ENCODE assay signal across 8 mouse cellular contexts in genomic region chr10:71114260-71114920, GRCm38 (mm10). TPM values are rescaled to one million over a fixed set of nuclear protein-coding genes. Genes with fewer than 3 reads are reported as not detected.
DNase-seq lines count a peak whose midpoint lies in the region; TF ChIP-seq lines count a peak whose summit lies in the region.

No protein-coding gene starts in this region.

- H3K79me2 ChIP-seq in heart, adult 2 months (replicated peaks; ENCODE audit: control insufficient read depth, insufficient read depth, low read length), result no peaks in the 10 kb centered on the region

- no peaks in the 10 kb centered on the region for H3K27me3 ChIP-seq in heart, adult 2 months (ENCODE audit: control insufficient read depth, insufficient read depth, low read length)
- H3K27me3 ChIP-seq in heart, embryonic 10.5 days (ENCODE audit: insufficient read depth, poor library complexity, severe bottlenecking), result no peaks in the 10 kb centered on the region

- 54% methylated on average over 10 of the region's 10 CpGs for WGBS in heart, adult 2 months
- 84% methylated on average over 10 of the region's 10 CpGs for WGBS in heart, embryonic 10.5 days

- H3K9ac ChIP-seq in heart, adult 2 months (ENCODE audit: low read depth, low read length), result no peak overlapping the region

- no peak for TF ChIP-seq EP300 in heart, adult 2 months (IDR thresholded peaks at IDR 0.05; ENCODE audit: insufficient read depth, low read depth, low read length)

- intact Hi-C loops in heart, adult 2 months (cut with DNase I), result no loop called here
- intact Hi-C loops in left cerebral cortex, postnatal 25 days (cut with DNase I), result no loop called here
- intact Hi-C loops in left cerebral cortex, adult 2 months (cut with DNase I), result loop anchor here (10.0 kb wide), 1 partner anchor 100 kb away; no protein-coding TSS in a partner anchor
- intact Hi-C loops in heart, postnatal 10 days (cut with DNase I), result no loop called here

- no peak for TF ChIP-seq CTCF in heart, adult 2 months (IDR thresholded peaks at IDR 0.05)
- no peak for TF ChIP-seq CTCF in left cerebral cortex, adult 2 months (IDR thresholded peaks at IDR 0.05)

- no peaks in the 10 kb centered on the region for H3K4me1 ChIP-seq in heart, adult 2 months (ENCODE audit: control insufficient read depth, insufficient read depth, low read length)
- no peaks in the 10 kb centered on the region for H3K4me1 ChIP-seq in heart, embryonic 10.5 days

- no peak for TF ChIP-seq POLR2A in heart, adult 2 months (IDR thresholded peaks at IDR 0.05; ENCODE audit: insufficient read depth, low read depth, low read length)

- no peaks in the 10 kb centered on the region for H3K36me3 ChIP-seq in heart, adult 2 months (ENCODE audit: control insufficient read depth, insufficient read depth, low read length)
- 0 out of 2 replicates have a peak, but pooled peaks cover 2% of the 10 kb centered on the region for H3K36me3 ChIP-seq in heart, embryonic 10.5 days

- DNase-seq in heart, adult 2 months, result no peak
- DNase-seq in heart, embryonic 10.5 days (ENCODE audit: low spot score), result no peak
- DNase-seq in left cerebral cortex, postnatal 25 days (ENCODE audit: low spot score in 2 of 2), result peak; percentile 17 to 86
- no peak for DNase-seq in left cerebral cortex, adult 2 months (ENCODE audit: extremely low spot score in 1 of 2, low spot score in 2 of 2)
- peak; percentile 52 to 53 for DNase-seq in heart, postnatal 10 days
- peak; percentile 18 to 44 for DNase-seq in right cerebral cortex, postnatal 36 days (ENCODE audit: low spot score in 2 of 2)
- DNase-seq in cerebellum, adult 18-20 months, result no peak
- DNase-seq in adrenal gland, postnatal 14 days, result no peak

- H3K27ac ChIP-seq in heart, adult 2 months, result peak overlapping the region; percentile 23
- no peak overlapping the region for H3K27ac ChIP-seq in heart, embryonic 10.5 days
- no peak overlapping the region for H3K27ac ChIP-seq in left cerebral cortex, adult 2 months

- H3K4me3 ChIP-seq in heart, adult 2 months, result no peak overlapping the region
- H3K4me3 ChIP-seq in heart, embryonic 10.5 days, result no peak overlapping the region
- no peak overlapping the region for H3K4me3 ChIP-seq in left cerebral cortex, adult 2 months

- H3K9me3 ChIP-seq in heart, embryonic 10.5 days, result no peaks in the 10 kb centered on the region

RNA-seq across cellular contexts. Expression of gene Bicc1, which starts 45.1 kb away (rescaled TPM):
- total RNA-seq in heart, adult 2 months (2021), result 10 to 100 TPM; 14.6 to 17.1 TPM
- 13.7 and 18.7 TPM in 2 replicates for polyA plus RNA-seq in heart, adult 2 months (2012; rRNA removed)
- polyA plus RNA-seq in heart, embryonic 10.5 days (2016; fragmentation: Nextera tagmentation; extraction: Ambion mirVana), result 7.8 and 10.4 TPM in 2 replicates
- total RNA-seq in left cerebral cortex, postnatal 25 days (2021), result 1 to 10 TPM; 5.0 to 5.2 TPM
- total RNA-seq in left cerebral cortex, adult 2 months (2021), result 1 to 10 TPM; 5.1 to 6.7 TPM
- total RNA-seq in heart, postnatal 10 days (2021), result 10 to 100 TPM; 33.6 to 36.8 TPM
- total RNA-seq in adrenal gland, postnatal 14 days (2021), result 17.1 and 19.2 TPM in 2 replicates

Comparison
In these comparisons a context has a peak if more than half of its experiments do, and no peak if none do; other contexts are left out.
1. DNase-seq: peak in left cerebral cortex, postnatal 25 days (2 of 2), heart, postnatal 10 days (2 of 2) and right cerebral cortex, postnatal 36 days (2 of 2); none in heart, adult 2 months (0 of 2), heart, embryonic 10.5 days (single experiment), left cerebral cortex, adult 2 months (0 of 2), cerebellum, adult 18-20 months (0 of 2) and adrenal gland, postnatal 14 days (single experiment).